Mouse (Mus musculus): ENCODE results near the gene Nabp2.

- TF ChIP-seq CTCF (IDR thresholded peaks at IDR 0.05; ENCODE audit: extremely low read depth, insufficient read length, insufficient replicate concordance, low read depth, low read length) (no peak), POLR2A (IDR thresholded peaks at IDR 0.05; ENCODE audit: low read depth, low read length) (no peak)
These were observed 28.8 kb downstream of the Nabp2 start for GRCm38 (mm10) chr10:128382482-128382881.
